Mouse (Mus musculus): ENCODE results near the gene Tctex1d4. TPM values are rescaled to one million over a fixed set of nuclear protein-coding genes. Genes with fewer than 3 reads are reported as not detected.

Tctex1d4 gene
- polyA plus RNA-seq, 1 experiment from 2014 or later: not detected

- Histone ChIP-seq H3K4me1 (ENCODE audit: control insufficient read depth, insufficient read depth, low read length) (peaks cover 34% of the 10 kb centered on the region), H3K36me3 (ENCODE audit: control insufficient read depth, insufficient read depth, low read length) (peaks cover 10% of the 10 kb centered on the region), H3K4me3 (ENCODE audit: low read length) (no peak overlapping the region), H3K9ac (ENCODE audit: low read depth, low read length) (no peak overlapping the region), H3K27ac (ENCODE audit: low read depth, low read length) (no peak overlapping the region), H3K9me3 (ENCODE audit: control insufficient read depth, low read length) (no peaks in the 10 kb centered on the region), H3K27me3 (ENCODE audit: control insufficient read depth, insufficient read depth, low read length) (no peaks in the 10 kb centered on the region), H3K4me2 (replicated peaks; ENCODE audit: low read depth, low read length) (no peak overlapping the region)
- no peak for ATAC-seq (ENCODE audit: low FRiP score, low TSS enrichment)
- 81% methylated on average over 4 of the region's 4 CpGs for WGBS
Observed at GRCm38 (mm10) chr4:117100036-117100435, 26.6 kb upstream of the Tctex1d4 start.

- 53% methylated on average over 7 of the region's 7 CpGs for WGBS
- Histone ChIP-seq H3K4me2 (replicated peaks; ENCODE audit: low read depth, low read length) (no peak overlapping the region), H3K4me1 (ENCODE audit: control insufficient read depth, insufficient read depth, low read length) (peaks cover 33% of the 10 kb centered on the region), H3K36me3 (ENCODE audit: control insufficient read depth, insufficient read depth, low read length) (peaks cover 13% of the 10 kb centered on the region), H3K27ac (ENCODE audit: low read depth, low read length) (no peak overlapping the region), H3K27me3 (ENCODE audit: control insufficient read depth, insufficient read depth, low read length) (no peaks in the 10 kb centered on the region), H3K9ac (ENCODE audit: low read depth, low read length) (no peak overlapping the region), H3K9me3 (ENCODE audit: control insufficient read depth, low read length) (no peaks in the 10 kb centered on the region), H3K4me3 (ENCODE audit: low read length) (no peak overlapping the region)
- no peak for ATAC-seq (ENCODE audit: low FRiP score, low TSS enrichment)
Observed at GRCm38 (mm10) chr4:117101218-117101617, 25.4 kb upstream of the Tctex1d4 start.

GRCm38 (mm10) chr4:117104672-117105071 is 21.9 kb upstream of the Tctex1d4 start:
- no peaks in the 10 kb centered on the region for H3K9me3 ChIP-seq (ENCODE audit: control insufficient read depth, low read length)
- peaks cover 38% of the 10 kb centered on the region for H3K36me3 ChIP-seq (ENCODE audit: control insufficient read depth, insufficient read depth, low read length)
- no peak overlapping the region for H3K9ac ChIP-seq (ENCODE audit: low read depth, low read length)
- H3K27ac ChIP-seq (ENCODE audit: low read depth, low read length): no peak overlapping the region
- no peak overlapping the region for H3K4me2 ChIP-seq (replicated peaks; ENCODE audit: low read depth, low read length)
- WGBS: 82% methylated on average over 10 of the region's 10 CpGs
- H3K27me3 ChIP-seq (ENCODE audit: control insufficient read depth, insufficient read depth, low read length): no peaks in the 10 kb centered on the region
- peaks cover 14% of the 10 kb centered on the region; the same call in 1 of the 2 replicates for H3K4me1 ChIP-seq (ENCODE audit: control insufficient read depth, insufficient read depth, low read length)
- no peak overlapping the region for H3K4me3 ChIP-seq (ENCODE audit: low read length)
- no peak for ATAC-seq (ENCODE audit: low FRiP score, low TSS enrichment)

- Histone ChIP-seq H3K9ac (ENCODE audit: low read depth, low read length) (no peak overlapping the region), H3K9me3 (ENCODE audit: control insufficient read depth, low read length) (no peaks in the 10 kb centered on the region), H3K36me3 (ENCODE audit: control insufficient read depth, insufficient read depth, low read length) (peaks cover 39% of the 10 kb centered on the region), H3K27ac (ENCODE audit: low read depth, low read length) (no peak overlapping the region), H3K4me3 (ENCODE audit: low read length) (no peak overlapping the region), H3K4me2 (replicated peaks; ENCODE audit: low read depth, low read length) (no peak overlapping the region), H3K4me1 (ENCODE audit: control insufficient read depth, insufficient read depth, low read length) (peaks cover 14% of the 10 kb centered on the region; the same call in 1 of the 2 replicates), H3K27me3 (ENCODE audit: control insufficient read depth, insufficient read depth, low read length) (no peaks in the 10 kb centered on the region)
- WGBS: 51% methylated on average over 10 of the region's 10 CpGs
- ATAC-seq (ENCODE audit: low FRiP score, low TSS enrichment): no peak
Observed at GRCm38 (mm10) chr4:117105127-117105526, 21.5 kb upstream of the Tctex1d4 start.

- WGBS: 91% methylated on average over 18 of the region's 18 CpGs
- H3K9me3 ChIP-seq (ENCODE audit: control insufficient read depth, low read length): no peaks in the 10 kb centered on the region
- peaks cover 53% of the 10 kb centered on the region for H3K36me3 ChIP-seq (ENCODE audit: control insufficient read depth, insufficient read depth, low read length)
- H3K4me1 ChIP-seq (ENCODE audit: control insufficient read depth, insufficient read depth, low read length): peaks cover 14% of the 10 kb centered on the region; the same call in 1 of the 2 replicates
- H3K27ac ChIP-seq (ENCODE audit: low read depth, low read length): no peak overlapping the region
- H3K4me3 ChIP-seq (ENCODE audit: low read length): no peak overlapping the region
- no peak overlapping the region for H3K9ac ChIP-seq (ENCODE audit: low read depth, low read length)
- no peak for ATAC-seq (ENCODE audit: low FRiP score, low TSS enrichment)
- no peak overlapping the region for H3K4me2 ChIP-seq (replicated peaks; ENCODE audit: low read depth, low read length)
- no peaks in the 10 kb centered on the region for H3K27me3 ChIP-seq (ENCODE audit: control insufficient read depth, insufficient read depth, low read length)
Observed at GRCm38 (mm10) chr4:117107813-117108523, 18.6 kb upstream of the Tctex1d4 start.

GRCm38 (mm10) chr4:117108524-117108849 is 18.1 kb upstream of the Tctex1d4 start:
- Histone ChIP-seq H3K9me3 (ENCODE audit: control insufficient read depth, low read length) (no peaks in the 10 kb centered on the region), H3K4me1 (ENCODE audit: control insufficient read depth, insufficient read depth, low read length) (peaks cover 14% of the 10 kb centered on the region; the same call in 1 of the 2 replicates), H3K27me3 (ENCODE audit: control insufficient read depth, insufficient read depth, low read length) (no peaks in the 10 kb centered on the region), H3K9ac (ENCODE audit: low read depth, low read length) (no peak overlapping the region), H3K36me3 (ENCODE audit: control insufficient read depth, insufficient read depth, low read length) (peaks cover 53% of the 10 kb centered on the region), H3K4me2 (replicated peaks; ENCODE audit: low read depth, low read length) (no peak overlapping the region), H3K4me3 (ENCODE audit: low read length) (no peak overlapping the region), H3K27ac (ENCODE audit: low read depth, low read length) (no peak overlapping the region)
- 96% methylated on average over 6 of the region's 6 CpGs for WGBS
- no peak for ATAC-seq (ENCODE audit: low FRiP score, low TSS enrichment)

GRCm38 (mm10) chr4:117109330-117109729 is 17.3 kb upstream of the Tctex1d4 start:
- H3K36me3 ChIP-seq (ENCODE audit: control insufficient read depth, insufficient read depth, low read length): peaks cover 60% of the 10 kb centered on the region
- H3K27me3 ChIP-seq (ENCODE audit: control insufficient read depth, insufficient read depth, low read length): no peaks in the 10 kb centered on the region
- no peak for ATAC-seq (ENCODE audit: low FRiP score, low TSS enrichment)
- 96% methylated on average over 25 of the region's 25 CpGs for whole genome bisulfite sequencing
- H3K4me2 ChIP-seq (replicated peaks; ENCODE audit: low read depth, low read length): no peak overlapping the region
- no peak overlapping the region for H3K27ac ChIP-seq (ENCODE audit: low read depth, low read length)
- no peaks in the 10 kb centered on the region for H3K9me3 ChIP-seq (ENCODE audit: control insufficient read depth, low read length)
- H3K9ac ChIP-seq (ENCODE audit: low read depth, low read length): no peak overlapping the region
- peaks cover 13% of the 10 kb centered on the region; the same call in 1 of the 2 replicates for H3K4me1 ChIP-seq (ENCODE audit: control insufficient read depth, insufficient read depth, low read length)
- H3K4me3 ChIP-seq (ENCODE audit: low read length): no peak overlapping the region

GRCm38 (mm10) chr4:117110249-117110648 is 16.3 kb upstream of the Tctex1d4 start:
- H3K9me3 ChIP-seq (ENCODE audit: control insufficient read depth, low read length): no peaks in the 10 kb centered on the region
- peaks cover 4% of the 10 kb centered on the region; the same call in 1 of the 2 replicates for H3K4me1 ChIP-seq (ENCODE audit: control insufficient read depth, insufficient read depth, low read length)
- H3K27me3 ChIP-seq (ENCODE audit: control insufficient read depth, insufficient read depth, low read length): no peaks in the 10 kb centered on the region
- 88% methylated on average over 13 of the region's 13 CpGs for WGBS
- H3K9ac ChIP-seq (ENCODE audit: low read depth, low read length): no peak overlapping the region
- no peak overlapping the region for H3K27ac ChIP-seq (ENCODE audit: low read depth, low read length)
- ATAC-seq (ENCODE audit: low FRiP score, low TSS enrichment): no peak
- H3K4me3 ChIP-seq (ENCODE audit: low read length): no peak overlapping the region
- peaks cover 67% of the 10 kb centered on the region for H3K36me3 ChIP-seq (ENCODE audit: control insufficient read depth, insufficient read depth, low read length)
- H3K4me2 ChIP-seq (replicated peaks; ENCODE audit: low read depth, low read length): no peak overlapping the region

GRCm38 (mm10) chr4:117110985-117111384 is 15.6 kb upstream of the Tctex1d4 start:
- Histone ChIP-seq H3K4me2 (replicated peaks; ENCODE audit: low read depth, low read length) (no peak overlapping the region), H3K9me3 (ENCODE audit: control insufficient read depth, low read length) (no peaks in the 10 kb centered on the region), H3K27ac (ENCODE audit: low read depth, low read length) (no peak overlapping the region), H3K4me1 (ENCODE audit: control insufficient read depth, insufficient read depth, low read length) (no peaks in the 10 kb centered on the region), H3K27me3 (ENCODE audit: control insufficient read depth, insufficient read depth, low read length) (no peaks in the 10 kb centered on the region), H3K36me3 (ENCODE audit: control insufficient read depth, insufficient read depth, low read length) (peaks cover 69% of the 10 kb centered on the region), H3K4me3 (ENCODE audit: low read length) (no peak overlapping the region), H3K9ac (ENCODE audit: low read depth, low read length) (no peak overlapping the region)
- WGBS: 92% methylated on average over 11 of the region's 11 CpGs
- no peak for ATAC-seq (ENCODE audit: low FRiP score, low TSS enrichment)
